Mouse (Mus musculus): ENCODE measurements around the gene Taar8c. TPM values are rescaled to one million over a fixed set of nuclear protein-coding genes. Genes with fewer than 3 reads are reported as not detected.
"Not testable (repeated sequence)": the region's sequence is repeated elsewhere in the genome, so short reads cannot be mapped to it uniquely, and the experiment has no call there.

Taar8c gene
- polyA plus RNA-seq, 1 experiment from 2014 or later, result not detected

- peak; percentile 94 for DNase-seq
- 27% methylated on average over 9 of the region's 9 CpGs for WGBS
- H3K4me1 ChIP-seq (ENCODE audit: control insufficient read depth, insufficient read depth, low read length), result no peaks in the 10 kb centered on the region
- no peak overlapping the region for H3K4me3 ChIP-seq (replicated peaks; ENCODE audit: low read depth, low read length)
- ATAC-seq (ENCODE audit: low FRiP score, low TSS enrichment), result peak; percentile 80; the same call in 1 of the 2 replicates
- no peaks in the 10 kb centered on the region for H3K27me3 ChIP-seq (ENCODE audit: control insufficient read depth, insufficient read depth, low read length)
- H3K27ac ChIP-seq (replicated peaks; ENCODE audit: low read depth, low read length), result no peak overlapping the region
- H3K9ac ChIP-seq (replicated peaks; ENCODE audit: low read length), result no peak overlapping the region
- H3K36me3 ChIP-seq (ENCODE audit: control insufficient read depth, insufficient read depth, low read length), result no peaks in the 10 kb centered on the region
- no peaks in the 10 kb centered on the region for H3K9me3 ChIP-seq (ENCODE audit: control insufficient read depth, low read length)
- no peak overlapping the region for H3K4me2 ChIP-seq (ENCODE audit: low read length)
Observed at GRCm38 (mm10) chr10:24131451-24132262, 29.9 kb upstream of the Taar8c start.

- 49% methylated on average over 6 of the region's 6 CpGs for WGBS
- DNase-seq (peak; percentile 87), ATAC-seq (ENCODE audit: low FRiP score, low TSS enrichment) (no peak)
- Histone ChIP-seq H3K27me3 (ENCODE audit: control insufficient read depth, insufficient read depth, low read length) (no peaks in the 10 kb centered on the region), H3K9ac (replicated peaks; ENCODE audit: low read length) (no peak overlapping the region), H3K9me3 (ENCODE audit: control insufficient read depth, low read length) (no peaks in the 10 kb centered on the region), H3K4me2 (ENCODE audit: low read length) (no peak overlapping the region), H3K27ac (replicated peaks; ENCODE audit: low read depth, low read length) (no peak overlapping the region), H3K4me1 (ENCODE audit: control insufficient read depth, insufficient read depth, low read length) (no peaks in the 10 kb centered on the region), H3K36me3 (ENCODE audit: control insufficient read depth, insufficient read depth, low read length) (no peaks in the 10 kb centered on the region), H3K4me3 (replicated peaks; ENCODE audit: low read depth, low read length) (no peak overlapping the region)
Observed at GRCm38 (mm10) chr10:24111116-24111778, 9.5 kb upstream of the Taar8c start.

GRCm38 (mm10) chr10:24109434-24109833 is 7.7 kb upstream of the Taar8c start, which contains the start of gene Taar9:
Gene Taar9, minus strand, starts transcription at chr10:24109534.
- not testable (repeated sequence) for H3K9ac ChIP-seq (replicated peaks; ENCODE audit: low read length); H3K27ac ChIP-seq (replicated peaks; ENCODE audit: low read depth, low read length); H3K36me3 ChIP-seq (ENCODE audit: control insufficient read depth, insufficient read depth, low read length); H3K27me3 ChIP-seq (ENCODE audit: control insufficient read depth, insufficient read depth, low read length); ATAC-seq (ENCODE audit: low FRiP score, low TSS enrichment); DNase-seq; H3K4me2 ChIP-seq (ENCODE audit: low read length); H3K9me3 ChIP-seq (ENCODE audit: control insufficient read depth, low read length); H3K4me3 ChIP-seq (replicated peaks; ENCODE audit: low read depth, low read length); H3K4me1 ChIP-seq (ENCODE audit: control insufficient read depth, insufficient read depth, low read length)
- 84% methylated on average over 8 of the region's 8 CpGs for WGBS

GRCm38 (mm10) chr10:24108236-24108635 is 6.5 kb upstream of the Taar8c start:
- Histone ChIP-seq H3K27ac (replicated peaks; ENCODE audit: low read depth, low read length) (no peak overlapping the region), H3K4me1 (ENCODE audit: control insufficient read depth, insufficient read depth, low read length) (no peaks in the 10 kb centered on the region), H3K36me3 (ENCODE audit: control insufficient read depth, insufficient read depth, low read length) (no peaks in the 10 kb centered on the region), H3K4me2 (ENCODE audit: low read length) (no peak overlapping the region), H3K27me3 (ENCODE audit: control insufficient read depth, insufficient read depth, low read length) (no peaks in the 10 kb centered on the region), H3K9ac (replicated peaks; ENCODE audit: low read length) (no peak overlapping the region), H3K4me3 (replicated peaks; ENCODE audit: low read depth, low read length) (no peak overlapping the region), H3K9me3 (ENCODE audit: control insufficient read depth, low read length) (no peaks in the 10 kb centered on the region)
- DNase-seq, result no peak
- WGBS, result 49% methylated on average over 3 of the region's 3 CpGs
- no peak for ATAC-seq (ENCODE audit: low FRiP score, low TSS enrichment)

- no peak overlapping the region for H3K9ac ChIP-seq (replicated peaks; ENCODE audit: low read length)
- no peak overlapping the region for H3K27ac ChIP-seq (replicated peaks; ENCODE audit: low read depth, low read length)
- no peak for DNase-seq
- 66% methylated on average over 5 of the region's 5 CpGs for WGBS
- ATAC-seq (ENCODE audit: low FRiP score, low TSS enrichment), result no peak
- H3K4me1 ChIP-seq (ENCODE audit: control insufficient read depth, insufficient read depth, low read length), result no peaks in the 10 kb centered on the region
- H3K27me3 ChIP-seq (ENCODE audit: control insufficient read depth, insufficient read depth, low read length), result no peaks in the 10 kb centered on the region
- H3K4me2 ChIP-seq (ENCODE audit: low read length), result no peak overlapping the region
- H3K36me3 ChIP-seq (ENCODE audit: control insufficient read depth, insufficient read depth, low read length), result no peaks in the 10 kb centered on the region
- H3K4me3 ChIP-seq (replicated peaks; ENCODE audit: low read depth, low read length), result no peak overlapping the region
- no peaks in the 10 kb centered on the region for H3K9me3 ChIP-seq (ENCODE audit: control insufficient read depth, low read length)
Observed at GRCm38 (mm10) chr10:24107747-24108146, 6.0 kb upstream of the Taar8c start.

- not testable (repeated sequence) for H3K36me3 ChIP-seq (ENCODE audit: control insufficient read depth, insufficient read depth, low read length); H3K4me1 ChIP-seq (ENCODE audit: control insufficient read depth, insufficient read depth, low read length); H3K9ac ChIP-seq (replicated peaks; ENCODE audit: low read length); H3K27me3 ChIP-seq (ENCODE audit: control insufficient read depth, insufficient read depth, low read length); H3K27ac ChIP-seq (replicated peaks; ENCODE audit: low read depth, low read length); DNase-seq; H3K4me2 ChIP-seq (ENCODE audit: low read length); ATAC-seq (ENCODE audit: low FRiP score, low TSS enrichment); H3K9me3 ChIP-seq (ENCODE audit: control insufficient read depth, low read length); H3K4me3 ChIP-seq (replicated peaks; ENCODE audit: low read depth, low read length)
- 16% methylated on average over 1 of the region's 1 CpGs for WGBS
Observed at GRCm38 (mm10) chr10:24103299-24103698, 1.6 kb upstream of the Taar8c start.

- DNase-seq, result not testable (repeated sequence)
- 72% methylated on average over 2 of the region's 2 CpGs for WGBS
Observed at GRCm38 (mm10) chr10:24097010-24097409, 4.7 kb downstream of the Taar8c start.

GRCm38 (mm10) chr10:24092194-24092593 is 9.5 kb downstream of the Taar8c start, which contains the start of gene Taar8b:
Gene Taar8b, minus strand, starts transcription at chr10:24092294.
- Histone ChIP-seq H3K4me3 (replicated peaks; ENCODE audit: low read depth, low read length) (no peak within 1 kb of the TSS), H3K4me1 (ENCODE audit: control insufficient read depth, insufficient read depth, low read length) (no peaks in the 10 kb centered on the region)
- 90% methylated on average over 2 of the region's 2 CpGs for WGBS

More at GRCm38 (mm10) chr10:24097010-24097409, 4.7 kb downstream of the Taar8c start:
- not testable (repeated sequence) for H3K4me1 ChIP-seq (ENCODE audit: control insufficient read depth, insufficient read depth, low read length); ATAC-seq (ENCODE audit: low FRiP score, low TSS enrichment); H3K4me3 ChIP-seq (replicated peaks; ENCODE audit: low read depth, low read length); H3K27ac ChIP-seq (replicated peaks; ENCODE audit: low read depth, low read length); H3K4me2 ChIP-seq (ENCODE audit: low read length); H3K9ac ChIP-seq (replicated peaks; ENCODE audit: low read length); H3K36me3 ChIP-seq (ENCODE audit: control insufficient read depth, insufficient read depth, low read length); H3K27me3 ChIP-seq (ENCODE audit: control insufficient read depth, insufficient read depth, low read length); H3K9me3 ChIP-seq (ENCODE audit: control insufficient read depth, low read length)

More at GRCm38 (mm10) chr10:24092194-24092593, 9.5 kb downstream of the Taar8c start, which contains the start of gene Taar8b:
- Histone ChIP-seq H3K4me2 (ENCODE audit: low read length) (no peak within 1 kb of the TSS), H3K27me3 (ENCODE audit: control insufficient read depth, insufficient read depth, low read length) (no peaks in the 10 kb centered on the region), H3K36me3 (ENCODE audit: control insufficient read depth, insufficient read depth, low read length) (no peaks in the 10 kb centered on the region), H3K27ac (replicated peaks; ENCODE audit: low read depth, low read length) (no peak within 1 kb of the TSS), H3K9me3 (ENCODE audit: control insufficient read depth, low read length) (no peaks in the 10 kb centered on the region), H3K9ac (replicated peaks; ENCODE audit: low read length) (no peak within 1 kb of the TSS)
- ATAC-seq (ENCODE audit: low FRiP score, low TSS enrichment) (no peak), DNase-seq (no peak)

Data from midbrain, embryonic 14.5 days (tissue).